Mouse (Mus musculus) induced T-regulatory cell, adult 2 months (primary cell): Measurements from ENCODE around the gene AL607142.1.

Experiments
- DNase-seq: peaks from one replicate; pipeline ENCODE4 v3.0.0-alpha.2; 2012; ENCODE audit warnings: low read depth

AL607142.1 gene

DNA sequence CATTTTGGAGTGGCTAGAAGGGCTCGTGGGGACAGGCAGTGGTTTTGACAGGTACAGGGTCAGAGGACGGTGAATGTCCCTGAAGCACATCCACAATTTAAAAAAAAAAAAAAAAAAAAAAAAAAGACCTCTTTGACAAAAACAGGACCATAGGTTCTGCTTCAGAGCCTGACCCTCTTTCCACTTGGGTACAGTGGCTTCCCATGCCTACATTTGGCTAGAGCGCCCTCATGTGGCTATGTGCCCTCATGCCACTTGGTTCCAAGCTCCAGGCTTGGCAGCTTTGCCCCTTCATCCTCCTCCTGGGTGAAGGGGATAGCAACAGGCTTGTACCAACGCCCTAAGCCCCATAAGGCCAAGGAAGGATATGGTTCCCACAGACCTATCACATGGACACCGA, 39.8 kb downstream of the AL607142.1 start:
- peak; percentile 71 for DNase-seq

- DNase-seq = no peak
These were observed 41.6 kb downstream of the AL607142.1 start for GRCm38 (mm10) chr4:120106362-120106761.

- no peak for DNase-seq
These were observed 43.0 kb downstream of the AL607142.1 start for GRCm38 (mm10) chr4:120107787-120108186.

- no peak for DNase-seq
These were observed 50.7 kb downstream of the AL607142.1 start for GRCm38 (mm10) chr4:120115516-120115915.

DNA sequence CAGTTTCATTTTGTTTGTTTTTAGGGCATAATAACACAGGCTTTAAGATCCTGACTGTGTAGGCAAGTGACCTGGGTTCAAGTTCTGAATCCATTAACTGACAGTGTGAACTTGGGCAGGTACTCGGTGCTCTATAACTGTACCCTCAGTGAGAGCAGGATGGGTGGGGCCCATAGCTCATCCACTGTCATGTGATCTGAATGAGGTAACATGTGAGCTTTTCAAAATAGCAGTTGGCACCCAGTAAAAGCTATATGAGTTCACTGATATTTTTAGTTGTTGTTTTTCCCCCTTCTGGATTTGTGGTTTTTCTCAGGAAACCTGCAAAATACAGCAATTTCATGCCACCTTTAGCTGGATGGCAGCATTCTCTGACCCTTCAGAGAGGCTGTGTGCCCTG, 51.5 kb downstream of the AL607142.1 start:
- DNase-seq = peak; percentile 10

DNA sequence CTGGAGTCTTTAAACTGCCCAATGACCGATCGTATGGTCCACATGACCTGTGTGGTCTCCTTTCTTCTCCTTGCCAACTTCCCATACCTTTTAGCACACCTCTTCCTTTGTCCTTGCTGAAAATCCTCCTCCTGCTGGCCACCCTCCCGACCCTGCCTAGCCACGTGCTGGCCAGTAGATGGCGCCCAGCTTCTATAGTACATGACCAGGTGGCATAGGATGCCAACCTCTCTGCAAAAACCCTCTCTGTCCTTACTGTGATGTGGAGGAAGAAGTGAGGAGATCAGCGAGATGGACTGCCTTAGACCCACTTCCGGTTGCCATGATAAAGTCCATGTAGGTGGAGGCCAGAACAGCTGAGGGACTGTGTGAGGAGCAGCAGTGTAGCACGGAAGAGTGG, 55.5 kb downstream of the AL607142.1 start:
- peak; percentile 52 for DNase-seq

DNA sequence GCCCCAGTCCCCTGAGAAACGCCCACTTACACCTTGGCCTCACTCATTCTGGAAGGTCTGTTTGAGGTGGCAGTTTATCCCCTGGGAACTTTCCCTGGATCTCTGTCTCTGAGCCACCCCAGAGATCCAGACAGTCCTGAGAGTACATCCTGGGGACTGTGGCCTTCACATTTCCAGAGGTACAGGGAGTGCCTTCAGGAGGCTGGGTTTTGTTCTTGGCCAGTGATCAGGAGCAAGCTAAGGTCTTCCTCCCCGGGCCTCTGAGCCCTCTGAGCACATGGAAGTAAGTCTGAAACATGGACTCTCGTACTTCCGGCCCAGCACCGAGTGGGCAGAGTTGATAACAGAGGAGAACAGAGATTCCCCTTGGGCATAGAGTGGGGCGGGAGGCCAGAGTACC, 59.9 kb downstream of the AL607142.1 start:
- DNase-seq = no peak

DNA sequence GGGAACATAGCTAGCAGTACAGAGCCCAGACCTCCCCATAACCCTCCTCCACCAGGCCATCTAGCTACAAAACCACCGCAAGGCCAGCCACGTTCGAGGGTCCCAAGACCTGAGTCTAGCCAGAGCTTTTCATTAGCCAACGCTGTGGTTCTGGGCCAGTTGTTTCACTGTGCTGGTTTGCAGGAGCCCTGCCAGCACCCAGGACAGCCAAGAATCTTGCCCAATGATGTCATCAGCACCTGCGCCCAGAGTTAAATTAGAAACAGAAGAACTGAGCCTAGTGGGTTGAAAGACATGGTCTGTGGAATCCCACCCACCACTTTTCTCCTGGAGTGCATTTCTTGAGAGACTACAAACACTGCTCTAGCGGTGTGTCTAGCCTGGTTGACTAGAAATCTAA, 61.3 kb downstream of the AL607142.1 start:
- DNase-seq = no peak

- DNase-seq = no peak
These were observed 62.5 kb downstream of the AL607142.1 start for GRCm38 (mm10) chr4:120127333-120127732.

GRCm38 (mm10) chr4:120128033-120128432, 63.2 kb downstream of the AL607142.1 start:
- DNase-seq = no peak

DNA sequence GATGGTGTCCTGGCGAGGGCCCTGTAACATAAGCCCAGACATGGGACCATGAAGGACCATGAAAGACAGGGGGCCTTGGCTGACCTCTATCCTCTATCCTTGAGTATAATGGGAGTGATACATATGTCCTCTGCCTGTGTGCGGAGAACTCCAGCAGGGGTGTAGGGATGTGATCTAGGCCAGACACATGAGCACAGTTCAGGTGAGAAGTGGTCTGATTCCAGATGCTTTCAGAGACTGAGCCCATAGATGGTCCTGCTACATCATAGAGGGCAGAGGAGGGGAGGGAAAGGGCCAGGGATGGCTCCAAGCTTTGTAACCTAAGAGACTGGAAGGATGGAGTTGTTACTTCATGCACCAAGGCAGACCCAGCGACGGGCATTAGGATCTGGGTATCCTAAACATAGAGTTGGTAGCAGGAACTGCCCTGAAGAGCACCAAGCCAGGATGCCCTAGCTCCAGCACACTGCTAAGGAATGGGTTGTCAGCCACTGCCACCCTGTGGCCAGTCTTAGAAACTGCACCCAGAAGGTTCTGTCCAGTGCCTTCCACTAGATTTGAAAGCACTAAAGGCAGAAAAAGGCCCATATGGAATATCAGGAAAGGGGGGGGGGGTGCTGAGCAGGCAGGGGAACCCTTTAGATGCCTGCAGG, 64.6 kb downstream of the AL607142.1 start:
- peak; percentile 60 for DNase-seq

DNA sequence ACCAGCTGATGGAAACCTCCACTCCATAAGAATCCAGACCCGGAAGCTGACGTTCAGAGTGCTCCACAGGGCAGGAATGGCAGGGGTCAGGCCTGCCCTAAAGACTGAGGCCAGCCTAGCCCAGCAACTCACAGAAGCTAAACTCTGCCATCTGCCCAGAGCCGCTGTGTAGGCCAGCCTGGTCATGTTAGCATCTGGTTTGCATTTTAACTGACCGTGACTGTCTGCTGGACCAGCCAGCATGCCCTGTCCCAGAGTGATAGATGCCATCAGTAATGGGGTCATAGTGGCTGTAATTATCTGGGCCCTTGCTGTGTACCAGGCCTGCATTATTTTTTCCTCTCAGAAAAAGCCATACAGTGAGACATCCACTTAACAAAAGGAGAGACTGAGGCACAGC, 66.1 kb downstream of the AL607142.1 start:
- DNase-seq = no peak

- DNase-seq = no peak
These were observed 66.8 kb downstream of the AL607142.1 start for GRCm38 (mm10) chr4:120131441-120132220.

GRCm38 (mm10) chr4:120134223-120134622, 69.4 kb downstream of the AL607142.1 start:
- no peak for DNase-seq

GRCm38 (mm10) chr4:120141810-120142209, 77.0 kb downstream of the AL607142.1 start:
- DNase-seq = no peak

DNA sequence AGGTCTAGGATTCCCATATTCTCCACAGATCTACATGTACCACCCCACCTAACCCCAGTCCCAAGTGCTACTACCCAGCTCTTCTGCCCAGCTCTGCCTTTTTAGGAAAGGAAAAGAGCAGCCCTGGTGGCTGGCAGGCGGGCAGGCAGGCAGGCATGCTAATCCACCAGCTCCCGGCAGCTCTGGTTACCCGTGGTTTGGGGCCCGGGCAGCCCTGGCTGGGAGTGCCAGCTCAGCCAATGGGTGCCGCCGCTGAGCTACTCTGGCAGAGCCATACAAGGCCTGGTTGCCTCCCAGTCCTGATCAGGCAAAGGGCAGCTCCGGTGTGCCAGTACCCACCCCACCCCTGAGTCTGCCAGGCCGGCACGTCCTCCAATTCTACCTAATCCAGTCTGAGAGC, 78.1 kb downstream of the AL607142.1 start:
- no peak for DNase-seq
